ENCODE assay signal across 7 mouse cellular contexts in genomic region chr8:84798446-84799135, GRCm38 (mm10). TPM values are rescaled to one million over a fixed set of nuclear protein-coding genes. Genes with fewer than 3 reads are reported as not detected.
DNase-seq lines count a peak whose midpoint lies in the region; ATAC-seq and TF ChIP-seq lines count a peak whose summit lies in the region.

No protein-coding gene starts in this region.

- no peaks in the 10 kb centered on the region for H3K9me3 ChIP-seq in forebrain, embryonic 11.5 days (ENCODE audit: control insufficient read depth, low read length)
- H3K9me3 ChIP-seq in liver, embryonic 11.5 days (ENCODE audit: control insufficient read depth, low read length): no peaks in the 10 kb centered on the region

- no peak for DNase-seq in testis, postnatal 10 days (ENCODE audit: low spot score)
- no peak for DNase-seq in forebrain, embryonic 11.5 days (ENCODE audit: low spot score)
- no peak for DNase-seq in liver, embryonic 11.5 days (ENCODE audit: low spot score)
- no peak for DNase-seq in right cerebral cortex, adult 2 months (ENCODE audit: low spot score in 2 of 2)
- DNase-seq in adrenal gland, adult (ENCODE audit: inconsistent age in 2 of 2, low spot score in 1 of 2): no peak
- DNase-seq in kidney, postnatal 36 days: no peak

- peak overlapping the region; percentile 86 for H3K9ac ChIP-seq in forebrain, embryonic 11.5 days (ENCODE audit: low read length)
- peak overlapping the region; percentile 79 for H3K9ac ChIP-seq in liver, embryonic 11.5 days (ENCODE audit: low read depth, low read length)

- no peak overlapping the region for H3K27ac ChIP-seq in testis, adult 2 months (ENCODE audit: control insufficient read depth, insufficient read depth, low read depth, low read length)
- no peak overlapping the region for H3K27ac ChIP-seq in forebrain, embryonic 11.5 days (ENCODE audit: low read depth, low read length)
- H3K27ac ChIP-seq in liver, embryonic 11.5 days (ENCODE audit: low read depth, low read length): no peak overlapping the region

- no peak for ATAC-seq in forebrain, embryonic 11.5 days (replicated peaks; ENCODE audit: low FRiP score)
- no peak for ATAC-seq in liver, embryonic 11.5 days (replicated peaks; ENCODE audit: low FRiP score)

- H3K4me2 ChIP-seq in forebrain, embryonic 11.5 days (ENCODE audit: low read depth, low read length, severe bottlenecking): peak overlapping the region; percentile 79
- peak overlapping the region; percentile 96 for H3K4me2 ChIP-seq in liver, embryonic 11.5 days

- H3K4me3 ChIP-seq in testis, adult 2 months (ENCODE audit: control insufficient read depth, low read depth, low read length): peak overlapping the region; percentile 70
- H3K4me3 ChIP-seq in forebrain, embryonic 11.5 days (ENCODE audit: low read depth, low read length): peak overlapping the region; percentile 80
- H3K4me3 ChIP-seq in liver, embryonic 11.5 days (ENCODE audit: low read depth, low read length): peak overlapping the region; percentile 90

- no peaks in the 10 kb centered on the region for H3K27me3 ChIP-seq in testis, adult 2 months (ENCODE audit: control insufficient read depth, insufficient read depth, low read length)
- peaks cover 72% of the 10 kb centered on the region for H3K27me3 ChIP-seq in forebrain, embryonic 11.5 days (ENCODE audit: control insufficient read depth, insufficient read depth, low read length)
- peaks cover 92% of the 10 kb centered on the region for H3K27me3 ChIP-seq in liver, embryonic 11.5 days (replicated peaks; ENCODE audit: control insufficient read depth, insufficient read depth, low read length)

- H3K4me1 ChIP-seq in testis, adult 2 months (ENCODE audit: control insufficient read depth, insufficient read depth, low read length): peaks cover 7% of the 10 kb centered on the region
- peaks cover 8% of the 10 kb centered on the region; the same call in 1 of the 2 replicates for H3K4me1 ChIP-seq in forebrain, embryonic 11.5 days (replicated peaks; ENCODE audit: control insufficient read depth, insufficient read depth, low read length)
- peaks cover 5% of the 10 kb centered on the region; the same call in 1 of the 2 replicates for H3K4me1 ChIP-seq in liver, embryonic 11.5 days (replicated peaks; ENCODE audit: control insufficient read depth, insufficient read depth, low read length)

- 27% methylated on average over 10 of the region's 10 CpGs for WGBS in forebrain, embryonic 11.5 days
- WGBS in liver, embryonic 11.5 days: 47% methylated on average over 10 of the region's 10 CpGs

- no peak for TF ChIP-seq POLR2A in testis, adult 2 months (IDR thresholded peaks at IDR 0.05; ENCODE audit: control insufficient read depth, low read depth, low read length)

- no peak for TF ChIP-seq CTCF in testis, adult 2 months (IDR thresholded peaks at IDR 0.05; ENCODE audit: control insufficient read depth, insufficient read depth, insufficient replicate concordance, low read depth, low read length)

- no peaks in the 10 kb centered on the region for H3K36me3 ChIP-seq in testis, adult 2 months (ENCODE audit: control insufficient read depth, insufficient read depth, low read length)
- no peaks in the 10 kb centered on the region for H3K36me3 ChIP-seq in forebrain, embryonic 11.5 days (ENCODE audit: control insufficient read depth, insufficient read depth, low read length)
- H3K36me3 ChIP-seq in liver, embryonic 11.5 days (ENCODE audit: control insufficient read depth, insufficient read depth, low read length): no peaks in the 10 kb centered on the region

RNA-seq across cellular contexts. Expression of gene Nfix, which starts 1.6 kb away (rescaled TPM):
- polyA plus RNA-seq in testis, adult 2 months (2012; rRNA removed): 4.3 and 5.0 TPM in 2 replicates
- 7.7 and 8.9 TPM in 2 replicates for polyA plus RNA-seq in forebrain, embryonic 11.5 days (2014; fragmentation: Nextera tagmentation; extraction: Ambion mirVana)
- 5.0 and 7.1 TPM in 2 replicates for polyA plus RNA-seq in liver, embryonic 11.5 days (2014; fragmentation: Nextera tagmentation; extraction: Ambion mirVana)

RNA-seq across cellular contexts. Expression of gene Dand5, which starts 24.0 kb away (rescaled TPM):
- 27.1 and 29.7 TPM in 2 replicates for polyA plus RNA-seq in testis, adult 2 months (2012; rRNA removed)
- polyA plus RNA-seq in forebrain, embryonic 11.5 days (2014; fragmentation: Nextera tagmentation; extraction: Ambion mirVana): 5.5 and 6.4 TPM in 2 replicates
- 4.5 and 4.9 TPM in 2 replicates for polyA plus RNA-seq in liver, embryonic 11.5 days (2014; fragmentation: Nextera tagmentation; extraction: Ambion mirVana)

RNA-seq across cellular contexts. Expression of gene Gadd45gip1, which starts 32.7 kb away (rescaled TPM):
- 9.4 and 12.0 TPM in 2 replicates for polyA plus RNA-seq in testis, adult 2 months (2012; rRNA removed)
- 41.0 and 44.3 TPM in 2 replicates for polyA plus RNA-seq in forebrain, embryonic 11.5 days (2014; fragmentation: Nextera tagmentation; extraction: Ambion mirVana)
- 87.8 and 90.6 TPM in 2 replicates for polyA plus RNA-seq in liver, embryonic 11.5 days (2014; fragmentation: Nextera tagmentation; extraction: Ambion mirVana)

RNA-seq across cellular contexts. Expression of gene Rad23a, which starts 41.9 kb away (rescaled TPM):
- polyA plus RNA-seq in testis, adult 2 months (2012; rRNA removed): 106 and 110 TPM in 2 replicates
- 102 and 110 TPM in 2 replicates for polyA plus RNA-seq in forebrain, embryonic 11.5 days (2014; fragmentation: Nextera tagmentation; extraction: Ambion mirVana)
- polyA plus RNA-seq in liver, embryonic 11.5 days (2014; fragmentation: Nextera tagmentation; extraction: Ambion mirVana): 188 and 191 TPM in 2 replicates

RNA-seq across cellular contexts. Expression of gene Calr, which starts 48.1 kb away (rescaled TPM):
- 318 and 384 TPM in 2 replicates for polyA plus RNA-seq in testis, adult 2 months (2012; rRNA removed)
- 722 and 731 TPM in 2 replicates for polyA plus RNA-seq in forebrain, embryonic 11.5 days (2014; fragmentation: Nextera tagmentation; extraction: Ambion mirVana)
- polyA plus RNA-seq in liver, embryonic 11.5 days (2014; fragmentation: Nextera tagmentation; extraction: Ambion mirVana): 860 and 893 TPM in 2 replicates
